Comparison of ENCODE assay signal across 12 mouse cellular contexts in the genomic region with DNA sequence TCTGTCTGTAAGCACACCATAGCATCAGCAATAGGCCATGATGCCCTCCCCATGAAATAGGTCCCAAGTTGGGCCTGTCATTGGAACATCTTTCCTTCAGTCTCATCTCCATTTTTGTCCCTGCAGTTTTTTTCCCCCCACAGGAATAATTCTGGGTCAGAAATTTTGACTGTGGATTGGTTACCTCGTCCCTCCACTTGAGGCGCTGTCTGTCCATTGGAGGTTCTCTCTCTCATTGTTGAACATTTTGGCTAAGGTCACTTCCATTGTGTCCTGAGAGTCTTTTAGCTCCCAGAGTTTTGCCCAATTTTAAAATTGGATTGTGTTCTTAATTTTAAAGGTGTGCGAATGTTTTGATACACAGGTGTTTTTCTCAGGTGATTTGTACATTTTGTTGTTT. TPM values are rescaled to one million over a fixed set of nuclear protein-coding genes. Genes with fewer than 3 reads are reported as not detected.
A peak's percentile ranks its signal among the peaks of the same experiment; 100 is the strongest.
DNase-seq lines count a peak whose midpoint lies in the region; ATAC-seq and TF ChIP-seq lines count a peak whose summit lies in the region.
"Had no signal": no experiment of that assay in that cellular context is flagged by ENCODE, and none has a peak within 500 bp of the region (broad histone marks: within the 10 kb centered on the region; RNA-seq: fewer than 3 reads in every experiment).

No protein-coding gene starts in this region.

- H3K4me2 ChIP-seq in forebrain, postnatal 0 days (ENCODE audit: low read depth) = no peak overlapping the region
- H3K4me2 ChIP-seq in forebrain, embryonic 11.5 days (ENCODE audit: low read depth, low read length, severe bottlenecking) = no peak overlapping the region
- no peak overlapping the region for H3K4me2 ChIP-seq in lung, embryonic 14.5 days
- H3K4me2 ChIP-seq: heart, embryonic 15.5 days had no signal

- DNase-seq in forebrain, postnatal 0 days = no peak
- no peak for DNase-seq in forebrain, embryonic 11.5 days (ENCODE audit: low spot score)
- peak; percentile 35 for DNase-seq in lung, embryonic 14.5 days
- no peak for DNase-seq in lung, adult 18-20 months
- DNase-seq in ES-CJ7 (ENCODE audit: low read depth, low spot score) = peak; percentile 41
- DNase-seq in embryonic facial prominence, embryonic 10.5 days (ENCODE audit: low spot score) = peak; percentile 11
- DNase-seq in c-Kit-positive CD71-positive TER-119-positive erythroid progenitor cells, embryonic 14.5 days (ENCODE audit: low spot score) = no peak
- no peak for DNase-seq in urinary bladder, postnatal 4 days (ENCODE audit: low spot score in 2 of 2)
- DNase-seq: cerebellum, adult 11-12 months; kidney, adult 9 months had no signal

- H3K9me3 ChIP-seq in forebrain, postnatal 0 days (ENCODE audit: low read length) = no peaks in the 10 kb centered on the region
- no peaks in the 10 kb centered on the region for H3K9me3 ChIP-seq in forebrain, embryonic 11.5 days (ENCODE audit: control insufficient read depth, low read length)
- no peaks in the 10 kb centered on the region for H3K9me3 ChIP-seq in lung, embryonic 14.5 days (ENCODE audit: low read depth, low read length)
- H3K9me3 ChIP-seq in embryonic facial prominence, embryonic 10.5 days = no peaks in the 10 kb centered on the region
- H3K9me3 ChIP-seq: heart, embryonic 15.5 days; midbrain, embryonic 10.5 days had no signal

- peak; percentile 34; the same call in 1 of the 2 replicates for TF ChIP-seq CTCF in forebrain, postnatal 0 days (IDR thresholded peaks at IDR 0.05; ENCODE audit: low read depth)
- TF ChIP-seq CTCF in lung, embryonic 14.5 days (IDR thresholded peaks at IDR 0.05; ENCODE audit: low read depth) = peak; percentile 28; the same call in 1 of the 2 replicates

- no peaks in the 10 kb centered on the region for H3K27me3 ChIP-seq in forebrain, postnatal 0 days (ENCODE audit: insufficient read depth, low read length)
- H3K27me3 ChIP-seq in forebrain, embryonic 11.5 days (ENCODE audit: control insufficient read depth, insufficient read depth, low read length) = no peaks in the 10 kb centered on the region
- H3K27me3 ChIP-seq in lung, embryonic 14.5 days (ENCODE audit: insufficient read depth, low read length) = no peaks in the 10 kb centered on the region
- no peaks in the 10 kb centered on the region for H3K27me3 ChIP-seq in embryonic facial prominence, embryonic 10.5 days (replicated peaks; ENCODE audit: low read depth, poor library complexity, severe bottlenecking)
- H3K27me3 ChIP-seq: heart, embryonic 15.5 days had no signal

- H3K4me3 ChIP-seq in forebrain, postnatal 0 days (ENCODE audit: low read depth, low read length) = no peak overlapping the region
- no peak overlapping the region for H3K4me3 ChIP-seq in forebrain, embryonic 11.5 days (ENCODE audit: low read depth, low read length)
- no peak overlapping the region for H3K4me3 ChIP-seq in lung, embryonic 14.5 days (ENCODE audit: low read depth, low read length)
- no peak overlapping the region for H3K4me3 ChIP-seq in embryonic facial prominence, embryonic 10.5 days
- H3K4me3 ChIP-seq: heart, embryonic 15.5 days; midbrain, embryonic 10.5 days had no signal

- no peaks in the 10 kb centered on the region for H3K4me1 ChIP-seq in forebrain, postnatal 0 days (ENCODE audit: insufficient read depth)
- no peaks in the 10 kb centered on the region for H3K4me1 ChIP-seq in forebrain, embryonic 11.5 days (replicated peaks; ENCODE audit: control insufficient read depth, insufficient read depth, low read length)
- H3K4me1 ChIP-seq in lung, embryonic 14.5 days (ENCODE audit: insufficient read depth) = no peaks in the 10 kb centered on the region
- H3K4me1 ChIP-seq in embryonic facial prominence, embryonic 10.5 days = no peaks in the 10 kb centered on the region
- H3K4me1 ChIP-seq: heart, embryonic 15.5 days; midbrain, embryonic 10.5 days had no signal

- H3K27ac ChIP-seq in forebrain, postnatal 0 days (ENCODE audit: low read depth, low read length) = no peak overlapping the region
- no peak overlapping the region for H3K27ac ChIP-seq in forebrain, embryonic 11.5 days (ENCODE audit: low read depth, low read length)
- H3K27ac ChIP-seq in lung, embryonic 14.5 days (ENCODE audit: low read depth) = no peak overlapping the region
- no peak overlapping the region for H3K27ac ChIP-seq in embryonic facial prominence, embryonic 10.5 days (replicated peaks)
- H3K27ac ChIP-seq: heart, embryonic 15.5 days; midbrain, embryonic 10.5 days had no signal

- WGBS in forebrain, postnatal 0 days = 63% methylated on average over 3 of the region's 3 CpGs
- 68% methylated on average over 3 of the region's 3 CpGs for WGBS in forebrain, embryonic 11.5 days
- WGBS in lung, embryonic 14.5 days = 80% methylated on average over 3 of the region's 3 CpGs
- WGBS in embryonic facial prominence, embryonic 10.5 days = 66% methylated on average over 3 of the region's 3 CpGs

- ATAC-seq in forebrain, postnatal 0 days = no peak
- ATAC-seq in forebrain, embryonic 11.5 days (replicated peaks; ENCODE audit: low FRiP score) = no peak
- no peak for ATAC-seq in lung, embryonic 14.5 days (ENCODE audit: insufficient read depth)

- H3K9ac ChIP-seq in forebrain, postnatal 0 days = no peak overlapping the region
- H3K9ac ChIP-seq in forebrain, embryonic 11.5 days (ENCODE audit: low read length) = no peak overlapping the region
- no peak overlapping the region for H3K9ac ChIP-seq in lung, embryonic 14.5 days
- H3K9ac ChIP-seq: heart, embryonic 15.5 days had no signal

- H3K36me3 ChIP-seq in forebrain, postnatal 0 days (ENCODE audit: insufficient read depth) = peaks cover 9% of the 10 kb centered on the region; the same call in 1 of the 2 replicates
- peaks cover 1% of the 10 kb centered on the region; the same call in 1 of the 2 replicates for H3K36me3 ChIP-seq in forebrain, embryonic 11.5 days (ENCODE audit: control insufficient read depth, insufficient read depth, low read length)
- peaks cover 34% of the 10 kb centered on the region for H3K36me3 ChIP-seq in lung, embryonic 14.5 days (ENCODE audit: insufficient read depth)
- H3K36me3 ChIP-seq in embryonic facial prominence, embryonic 10.5 days (replicated peaks) = peaks cover 35% of the 10 kb centered on the region

RNA-seq across cellular contexts. Expression of a gene that starts 16.4 kb away (rescaled TPM):
- total RNA-seq in forebrain, postnatal 0 days (2014; rRNA removed) = 27.0 and 30.0 TPM in 2 replicates
- 2.5 and 4.0 TPM in 2 replicates for polyA plus RNA-seq in forebrain, postnatal 0 days (2015; fragmentation: Nextera tagmentation; extraction: Ambion mirVana)
- 7.9 and 9.5 TPM in 2 replicates for polyA plus RNA-seq in forebrain, embryonic 11.5 days (2014; fragmentation: Nextera tagmentation; extraction: Ambion mirVana)
- 13.4 and 13.6 TPM in 2 replicates for polyA plus RNA-seq in lung, embryonic 14.5 days (2014; fragmentation: Nextera tagmentation; extraction: Ambion mirVana)
- polyA plus RNA-seq in embryonic facial prominence, embryonic 10.5 days (2016; fragmentation: Nextera tagmentation; extraction: Ambion mirVana) = 8.6 and 9.5 TPM in 2 replicates

Comparison
In these comparisons a context has a peak if more than half of its experiments do, and no peak if none do; other contexts are left out.
1. DNase-seq: peak in lung, embryonic 14.5 days (single experiment), ES-CJ7 (single experiment) and embryonic facial prominence, embryonic 10.5 days (single experiment); none in forebrain, postnatal 0 days (single experiment), forebrain, embryonic 11.5 days (single experiment), lung, adult 18-20 months (0 of 2), c-Kit-positive CD71-positive TER-119-positive erythroid progenitor cells, embryonic 14.5 days (single experiment) and urinary bladder, postnatal 4 days (0 of 2).